ENCODE assay signal across 8 mouse cellular contexts in genomic region chr4:53339125-53340020, GRCm38 (mm10).
DNase-seq lines count a peak whose midpoint lies in the region; ATAC-seq and TF ChIP-seq lines count a peak whose summit lies in the region.

No protein-coding gene starts in this region.

- 52% methylated on average over 12 of the region's 12 CpGs for WGBS in hindbrain, embryonic 10.5 days
- 36% methylated on average over 12 of the region's 12 CpGs for WGBS in hindbrain, embryonic 14.5 days

- TF ChIP-seq POLR2A in ES-Bruce4 (IDR thresholded peaks at IDR 0.05; ENCODE audit: insufficient read depth, low read length): no peak

- H3K27ac ChIP-seq in hindbrain, embryonic 10.5 days: peak overlapping the region; percentile 14; the same call in 1 of the 2 replicates
- H3K27ac ChIP-seq in hindbrain, embryonic 14.5 days: no peak overlapping the region
- H3K27ac ChIP-seq in ES-Bruce4 (ENCODE audit: insufficient read depth, low read length): peak overlapping the region; percentile 100

- H3K27me3 ChIP-seq in hindbrain, embryonic 10.5 days (ENCODE audit: insufficient read depth, poor library complexity, severe bottlenecking): no peaks in the 10 kb centered on the region
- no peaks in the 10 kb centered on the region for H3K27me3 ChIP-seq in hindbrain, embryonic 14.5 days (ENCODE audit: control insufficient read depth, insufficient read depth, low read length)
- no peaks in the 10 kb centered on the region for H3K27me3 ChIP-seq in ES-Bruce4 (ENCODE audit: control insufficient read depth, insufficient read depth, low read length, poor library complexity, severe bottlenecking)

- H3K9ac ChIP-seq in hindbrain, embryonic 14.5 days: no peak overlapping the region
- no peak overlapping the region for H3K9ac ChIP-seq in ES-Bruce4 (ENCODE audit: low read depth, poor library complexity, severe bottlenecking)

- no peak for TF ChIP-seq CTCF in ES-Bruce4 (IDR thresholded peaks at IDR 0.05; ENCODE audit: low read depth, low read length)

- H3K4me1 ChIP-seq in hindbrain, embryonic 10.5 days (replicated peaks): peaks cover 26% of the 10 kb centered on the region
- no peaks in the 10 kb centered on the region for H3K4me1 ChIP-seq in hindbrain, embryonic 14.5 days (replicated peaks; ENCODE audit: control insufficient read depth, insufficient read depth, low read length)
- H3K4me1 ChIP-seq in ES-Bruce4 (ENCODE audit: control insufficient read depth, insufficient read depth, low read length): peaks cover 2% of the 10 kb centered on the region

- peaks cover 3% of the 10 kb centered on the region; the same call in 1 of the 2 replicates for H3K9me3 ChIP-seq in hindbrain, embryonic 10.5 days
- peaks cover 7% of the 10 kb centered on the region; the same call in 1 of the 2 replicates for H3K9me3 ChIP-seq in hindbrain, embryonic 14.5 days (ENCODE audit: control insufficient read depth, low read length)
- H3K9me3 ChIP-seq in ES-Bruce4 (replicated peaks; ENCODE audit: control insufficient read depth, insufficient read depth, low read length, poor library complexity, severe bottlenecking): peaks cover 10% of the 10 kb centered on the region; the same call in 1 of the 2 replicates

- DNase-seq in hindbrain, embryonic 10.5 days (ENCODE audit: low spot score): no peak
- no peak for DNase-seq in hindbrain, embryonic 14.5 days (ENCODE audit: low spot score)
- DNase-seq in adrenal gland, adult 8-10 months: peak; percentile 67
- peak; percentile 62 to 74 for DNase-seq in kidney, postnatal 25 days
- DNase-seq in spleen, postnatal 10 days (ENCODE audit: low spot score in 2 of 2): no peak
- no peak for DNase-seq in frontal cortex, postnatal 10 days (ENCODE audit: low spot score in 2 of 2)

- no peak for ATAC-seq in hindbrain, embryonic 14.5 days (ENCODE audit: low FRiP score)
- no peak for ATAC-seq in monocyte, adult 5-6 weeks (replicated peaks; ENCODE audit: insufficient number of reproducible peaks, low FRiP score, low TSS enrichment, poor library complexity, severe bottlenecking)

- no peaks in the 10 kb centered on the region for H3K36me3 ChIP-seq in hindbrain, embryonic 10.5 days
- H3K36me3 ChIP-seq in hindbrain, embryonic 14.5 days (replicated peaks; ENCODE audit: control insufficient read depth, insufficient read depth): no peaks in the 10 kb centered on the region
- H3K36me3 ChIP-seq in ES-Bruce4 (ENCODE audit: control insufficient read depth, insufficient read depth, low read length, poor library complexity, severe bottlenecking): no peaks in the 10 kb centered on the region

- TF ChIP-seq EP300 in ES-Bruce4 (IDR thresholded peaks at IDR 0.05; ENCODE audit: insufficient read depth, low read depth, low read length): peak; percentile 96

- H3K4me3 ChIP-seq in hindbrain, embryonic 10.5 days: no peak overlapping the region
- no peak overlapping the region for H3K4me3 ChIP-seq in hindbrain, embryonic 14.5 days (replicated peaks; ENCODE audit: low read length)
- H3K4me3 ChIP-seq in ES-Bruce4 (ENCODE audit: low read depth, low read length): no peak overlapping the region

- H3K4me2 ChIP-seq in hindbrain, embryonic 14.5 days (replicated peaks): no peak overlapping the region

Comparison
In these comparisons a context has a peak if more than half of its experiments do, and no peak if none do; other contexts are left out.
1. DNase-seq: peak in adrenal gland, adult 8-10 months (single experiment) and kidney, postnatal 25 days (2 of 2); none in hindbrain, embryonic 10.5 days (single experiment), hindbrain, embryonic 14.5 days (single experiment), spleen, postnatal 10 days (0 of 2) and frontal cortex, postnatal 10 days (0 of 2).